Mouse (Mus musculus) intestine, embryonic 15.5 days (tissue): ENCODE measurements at regions not wholly inside any gene's neighbourhood (a gene's known extent, or its start where the extent isn't known, plus 50 kb on each side); places are given as distances from the start of the nearest gene placed in this dataset.
"Not testable (repeated sequence)": the region's sequence is repeated elsewhere in the genome, so short reads cannot be mapped to it uniquely, and the experiment has no call there.

Experiments used
- ATAC-seq: fragments of 200-750 bp; cut with Nextera tagmentation; 2 replicates; pipeline ENCODE4 v1.8.0; 2017; ENCODE audit warnings: moderate TSS enrichment, moderate library complexity
- H3K27ac ChIP-seq: fragments of 300-500 bp; sonication (generic); 2 replicates; pipeline ENCODE4 v1.5.1; 2015; ENCODE audit warnings: mild to moderate bottlenecking, inconsistent platforms
- H3K27me3 ChIP-seq: fragments of 300-500 bp; sonication (generic); replicated peaks from 2 replicates; pipeline ENCODE4 v1.6.1; 2015; ENCODE audit warnings: inconsistent platforms
- H3K36me3 ChIP-seq: fragments of 300-500 bp; sonication (generic); 2 replicates; pipeline ENCODE4 v1.6.1; 2015; ENCODE audit warnings: inconsistent platforms
- H3K4me1 ChIP-seq: fragments of 300-500 bp; sonication (generic); replicated peaks from 2 replicates; pipeline ENCODE4 v1.6.1; 2015; ENCODE audit warnings: inconsistent platforms
- H3K4me2 ChIP-seq: fragments of 300-500 bp; sonication (generic); replicated peaks from 2 replicates; pipeline ENCODE4 v1.6.1; 2015; ENCODE audit warnings: mild to moderate bottlenecking, inconsistent platforms
- H3K4me3 ChIP-seq: fragments of 300-500 bp; sonication (generic); replicated peaks from 2 replicates; pipeline ENCODE4 v1.5.1; 2015; ENCODE audit warnings: inconsistent platforms
- H3K9ac ChIP-seq: fragments of 300-500 bp; sonication (generic); 2 replicates; pipeline ENCODE4 v1.6.1; 2015; ENCODE audit warnings: inconsistent platforms
- H3K9me3 ChIP-seq: fragments of 300-500 bp; sonication (generic); 2 replicates; pipeline ENCODE4 v1.6.1; 2016; ENCODE audit warnings: inconsistent platforms
- WGBS: fragments of 180-500 bp; shearing (Covaris S2); methylation state at CpG from one replicate; pipeline ENCODE4 v1.1.7; 2015; 5-methylcytosine and 5-hydroxymethylcytosine counted together

GRCm38 (mm10) chr10:23686969-23687368, 100.1 kb downstream of the Rps12 start:
- no peak for ATAC-seq

GRCm38 (mm10) chr10:23683078-23683477, 104.0 kb downstream of the Rps12 start:
- H3K36me3 ChIP-seq: no peaks in the 10 kb centered on the region
- H3K27me3 ChIP-seq: no peaks in the 10 kb centered on the region
- ATAC-seq: no peak
- H3K4me3 ChIP-seq: no peak overlapping the region
- H3K4me2 ChIP-seq: no peak overlapping the region
- no peaks in the 10 kb centered on the region for H3K4me1 ChIP-seq
- no peaks in the 10 kb centered on the region for H3K9me3 ChIP-seq
- H3K27ac ChIP-seq: no peak overlapping the region
- no peak overlapping the region for H3K9ac ChIP-seq
- WGBS: 81% methylated on average over 4 of the region's 4 CpGs

More at GRCm38 (mm10) chr10:23686969-23687368, 100.1 kb downstream of the Rps12 start:
- Histone ChIP-seq H3K9ac (no peak overlapping the region), H3K4me3 (0 out of 2 replicates have a peak overlapping the region, but pooled peaks have one; percentile 2), H3K36me3 (no peaks in the 10 kb centered on the region), H3K27me3 (no peaks in the 10 kb centered on the region), H3K4me2 (peak overlapping the region; percentile 28), H3K9me3 (no peaks in the 10 kb centered on the region), H3K27ac (no peak overlapping the region), H3K4me1 (no peaks in the 10 kb centered on the region)
- WGBS: 45% methylated on average over 10 of the region's 10 CpGs

DNA sequence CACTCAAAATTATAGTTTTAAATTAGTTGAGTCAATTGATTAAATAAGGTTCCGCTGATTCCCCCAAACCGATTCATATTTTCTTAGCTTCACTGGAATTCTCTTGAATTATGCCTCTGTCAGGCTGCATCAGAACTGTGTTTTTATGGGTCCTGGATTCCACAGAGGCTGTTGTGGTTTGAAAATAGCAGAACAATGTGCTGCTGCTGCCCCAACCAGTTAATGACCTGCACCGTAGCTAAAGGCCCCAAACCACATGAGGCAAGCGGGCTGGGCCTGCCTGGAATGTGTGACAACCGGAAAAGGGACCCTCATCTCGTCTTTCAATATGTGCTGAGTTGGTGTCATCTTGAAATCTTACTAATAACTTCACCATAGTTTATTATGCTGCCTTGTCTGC, 111.2 kb downstream of the Rps12 start:
- Histone ChIP-seq H3K9me3 (no peaks in the 10 kb centered on the region), H3K9ac (no peak overlapping the region), H3K4me2 (no peak overlapping the region), H3K4me3 (no peak overlapping the region), H3K36me3 (no peaks in the 10 kb centered on the region), H3K27ac (no peak overlapping the region), H3K4me1 (no peaks in the 10 kb centered on the region), H3K27me3 (no peaks in the 10 kb centered on the region)
- no peak for ATAC-seq
- WGBS: 71% methylated on average over 6 of the region's 6 CpGs

DNA sequence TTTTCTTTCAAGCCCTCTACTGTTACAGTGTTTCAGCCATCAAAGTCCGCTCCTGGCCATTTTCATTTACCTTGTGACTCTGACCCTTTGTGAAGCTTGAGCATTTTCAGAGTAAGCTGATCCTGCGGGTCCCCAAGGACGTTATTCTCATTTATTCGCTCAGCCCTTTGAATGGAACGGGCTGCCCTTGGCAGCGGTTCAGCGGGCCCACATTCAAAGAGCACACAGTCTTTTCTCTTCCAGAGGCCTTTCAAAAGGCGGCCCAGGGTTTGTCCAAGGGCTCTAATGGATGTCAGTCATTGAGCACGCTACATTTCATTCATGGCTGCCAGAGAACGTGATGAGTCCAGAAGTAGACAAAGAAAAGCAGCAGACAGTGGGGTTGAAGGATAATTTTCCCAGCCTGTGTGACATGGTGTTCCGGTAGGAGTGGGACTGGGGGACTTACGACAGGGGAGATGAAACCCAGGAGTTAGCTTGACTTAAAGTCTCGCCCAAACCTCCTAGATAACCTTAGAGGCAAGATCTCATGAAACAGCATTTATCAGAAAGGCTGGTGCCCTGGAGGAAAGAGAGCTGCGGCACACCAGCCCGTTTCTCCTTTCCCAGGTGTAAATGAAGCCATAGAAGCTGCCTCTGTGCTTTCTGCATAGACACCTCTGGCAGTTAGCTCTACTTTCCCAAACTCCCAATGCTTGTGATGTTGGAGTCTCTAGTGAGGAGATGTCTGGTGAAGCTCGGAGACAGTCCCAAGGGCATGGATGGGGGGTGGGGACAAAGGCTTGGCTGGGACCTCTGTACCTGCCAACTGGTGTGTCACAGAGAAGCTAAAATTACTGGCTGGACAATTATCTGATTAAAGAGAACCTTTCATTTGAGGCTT, 112.2 kb downstream of the Rps12 start:
- Histone ChIP-seq H3K9ac (no peak overlapping the region), H3K36me3 (no peaks in the 10 kb centered on the region), H3K4me2 (no peak overlapping the region), H3K4me1 (no peaks in the 10 kb centered on the region), H3K9me3 (no peaks in the 10 kb centered on the region), H3K4me3 (no peak overlapping the region), H3K27ac (no peak overlapping the region), H3K27me3 (no peaks in the 10 kb centered on the region)
- WGBS: 75% methylated on average over 16 of the region's 16 CpGs
- no peak for ATAC-seq

- H3K4me3 ChIP-seq: no peak overlapping the region
- ATAC-seq: no peak
- 82% methylated on average over 4 of the region's 4 CpGs for WGBS
- H3K27me3 ChIP-seq: no peaks in the 10 kb centered on the region
- H3K36me3 ChIP-seq: no peaks in the 10 kb centered on the region
- H3K9me3 ChIP-seq: no peaks in the 10 kb centered on the region
- H3K4me1 ChIP-seq: no peaks in the 10 kb centered on the region
- no peak overlapping the region for H3K27ac ChIP-seq
- no peak overlapping the region for H3K9ac ChIP-seq
- no peak overlapping the region for H3K4me2 ChIP-seq
Observed at GRCm38 (mm10) chr10:23672296-23672695, 114.8 kb downstream of the Rps12 start.

- Histone ChIP-seq H3K4me3 (no peak overlapping the region), H3K27me3 (no peaks in the 10 kb centered on the region), H3K36me3 (no peaks in the 10 kb centered on the region), H3K9ac (no peak overlapping the region), H3K27ac (no peak overlapping the region), H3K4me2 (no peak overlapping the region), H3K4me1 (no peaks in the 10 kb centered on the region), H3K9me3 (no peaks in the 10 kb centered on the region)
- no peak for ATAC-seq
- 26% methylated on average over 8 of the region's 8 CpGs for WGBS
Observed at GRCm38 (mm10) chr10:23671494-23671893, 115.6 kb downstream of the Rps12 start.

- not testable (repeated sequence) for H3K4me1 ChIP-seq, ATAC-seq, H3K27ac ChIP-seq, H3K9me3 ChIP-seq, H3K4me3 ChIP-seq, H3K9ac ChIP-seq, H3K4me2 ChIP-seq, H3K27me3 ChIP-seq, H3K36me3 ChIP-seq
- WGBS: 82% methylated on average over 8 of the region's 8 CpGs
Observed at GRCm38 (mm10) chr10:23665916-23666315, 121.2 kb downstream of the Rps12 start.

- Histone ChIP-seq H3K27ac (no peak overlapping the region), H3K27me3 (no peaks in the 10 kb centered on the region), H3K9ac (no peak overlapping the region), H3K4me1 (no peaks in the 10 kb centered on the region), H3K4me3 (no peak overlapping the region), H3K36me3 (no peaks in the 10 kb centered on the region), H3K9me3 (no peaks in the 10 kb centered on the region), H3K4me2 (no peak overlapping the region)
- WGBS: 75% methylated on average over 4 of the region's 4 CpGs
- no peak for ATAC-seq
Observed at GRCm38 (mm10) chr10:23626201-23626600, 160.9 kb downstream of the Rps12 start.

GRCm38 (mm10) chr10:23612030-23612429, 175.0 kb downstream of the Rps12 start:
- H3K4me2 ChIP-seq: no peak overlapping the region
- no peaks in the 10 kb centered on the region for H3K9me3 ChIP-seq
- H3K4me1 ChIP-seq: 0 out of 2 replicates have a peak, but pooled peaks cover 6% of the 10 kb centered on the region
- 93% methylated on average over 2 of the region's 2 CpGs for WGBS
- no peak for ATAC-seq
- no peaks in the 10 kb centered on the region for H3K36me3 ChIP-seq
- H3K27ac ChIP-seq: no peak overlapping the region
- H3K4me3 ChIP-seq: no peak overlapping the region
- no peak overlapping the region for H3K9ac ChIP-seq
- no peaks in the 10 kb centered on the region for H3K27me3 ChIP-seq

GRCm38 (mm10) chr10:23611183-23611582, 175.9 kb downstream of the Rps12 start:
- Histone ChIP-seq H3K27ac (no peak overlapping the region), H3K9ac (no peak overlapping the region), H3K36me3 (no peaks in the 10 kb centered on the region), H3K9me3 (no peaks in the 10 kb centered on the region), H3K4me2 (no peak overlapping the region), H3K4me1 (0 out of 2 replicates have a peak, but pooled peaks cover 6% of the 10 kb centered on the region), H3K27me3 (no peaks in the 10 kb centered on the region), H3K4me3 (no peak overlapping the region)
- no peak for ATAC-seq
- 40% methylated on average over 9 of the region's 9 CpGs for WGBS

- Histone ChIP-seq H3K9ac (no peak overlapping the region), H3K4me3 (no peak overlapping the region), H3K4me2 (no peak overlapping the region), H3K36me3 (no peaks in the 10 kb centered on the region), H3K27ac (no peak overlapping the region), H3K4me1 (0 out of 2 replicates have a peak, but pooled peaks cover 6% of the 10 kb centered on the region), H3K9me3 (no peaks in the 10 kb centered on the region), H3K27me3 (no peaks in the 10 kb centered on the region)
- ATAC-seq: no peak
- WGBS: 73% methylated on average over 6 of the region's 6 CpGs
Observed at GRCm38 (mm10) chr10:23610485-23610884, 176.6 kb downstream of the Rps12 start.

- Histone ChIP-seq H3K36me3 (no peaks in the 10 kb centered on the region), H3K4me3 (no peak overlapping the region), H3K4me2 (no peak overlapping the region), H3K27ac (no peak overlapping the region), H3K27me3 (no peaks in the 10 kb centered on the region), H3K4me1 (0 out of 2 replicates have a peak, but pooled peaks cover 6% of the 10 kb centered on the region), H3K9me3 (no peaks in the 10 kb centered on the region), H3K9ac (no peak overlapping the region)
- 40% methylated on average over 3 of the region's 3 CpGs for WGBS
- 0 out of 2 replicates have a peak, but pooled peaks have one; percentile 20 for ATAC-seq
Observed at GRCm38 (mm10) chr10:23610046-23610445, 177.0 kb downstream of the Rps12 start.
